Mouse (Mus musculus) CH12.LX (cell line): ENCODE data around the gene Tmcc1.

Experiments used
- EP300 ChIP-seq: IDR thresholded peaks from 2 replicates; pipeline ENCODE4 v1.6.1; 2011; ENCODE audit warnings: low read length, improper control_type of control experiment
- HCFC1 ChIP-seq: IDR thresholded peaks from 2 replicates; pipeline ENCODE4 v1.6.1; 2012; ENCODE audit warnings: low read depth, mild to moderate bottlenecking, inconsistent platforms, low read length, improper control_type of control experiment
- MAFK ChIP-seq: IDR thresholded peaks from 2 replicates; pipeline ENCODE4 v1.6.1; 2011; ENCODE audit warnings: low read length, improper control_type of control experiment; ENCODE audit not compliant: insufficient replicate concordance
- USF1 ChIP-seq: IDR thresholded peaks from 2 replicates; pipeline ENCODE4 v1.6.1; 2014; ENCODE audit warnings: low read depth, mild to moderate bottlenecking, inconsistent platforms, low read length, improper control_type of control experiment

GRCm38 (mm10) chr6:115984580-115984979 lies 208.7 kb downstream of the Tmcc1 start:
- no peak for TF ChIP-seq USF1
- no peak for TF ChIP-seq MAFK
- no peak for TF ChIP-seq HCFC1
- no peak for TF ChIP-seq EP300
